Mouse (Mus musculus): Measurements from ENCODE around the gene Clec2l.

GRCm38 (mm10) chr6:38641645-38642044, 21.2 kb upstream of the Clec2l start:
- peak in 2 of 3 experiments; percentile 43 to 49; a peak in 4 of 6 replicates for TF ChIP-seq CTCF (IDR thresholded peaks at IDR 0.05 in 2 of 3, conservative IDR thresholded peaks at IDR 0.05 in 1 of 3; ENCODE audit: control insufficient read depth in 1 of 3, insufficient read depth in 1 of 3, low read depth in 2 of 3, low read length in 3 of 3, poor library complexity in 1 of 3, severe bottlenecking in 1 of 3)
- TF ChIP-seq ZKSCAN1 (IDR thresholded peaks at IDR 0.05; ENCODE audit: low read depth, low read length), result no peak
- no peak for TF ChIP-seq UBTF (IDR thresholded peaks at IDR 0.05; ENCODE audit: borderline replicate concordance, insufficient read depth, low read depth, low read length)
- no peak for TF ChIP-seq CHD2 (IDR thresholded peaks at IDR 0.05; ENCODE audit: low read length)
- no peak for TF ChIP-seq POLR2A (IDR thresholded peaks at IDR 0.05; ENCODE audit: control insufficient read depth in 1 of 2, insufficient read depth in 1 of 2, low read depth in 1 of 2, low read length in 2 of 2, poor library complexity in 1 of 2)
- TF ChIP-seq ELF1 (IDR thresholded peaks at IDR 0.05; ENCODE audit: low read depth, low read length), result no peak
- TF ChIP-seq ZNF384 (IDR thresholded peaks at IDR 0.05; ENCODE audit: low read depth, low read length), result no peak
- TF ChIP-seq MXI1 (IDR thresholded peaks at IDR 0.05; ENCODE audit: low read depth, low read length), result no peak

Measured in MEL (cell line).